Mouse (Mus musculus) megakaryocyte, embryonic 14.5 days (primary cell): ENCODE measurements at regions not wholly inside any gene's neighbourhood (a gene's known extent, or its start where the extent isn't known, plus 50 kb on each side); places are given as distances from the start of the nearest gene placed in this dataset.

Experiments
- H3K27me3 ChIP-seq: replicated peaks from 2 replicates; pipeline ENCODE3; 2012; ENCODE audit warnings: inconsistent platforms
- H3K36me3 ChIP-seq: replicated peaks from 2 replicates; pipeline ENCODE3; 2012; ENCODE audit warnings: low read length, inconsistent platforms, mixed read lengths
- H3K4me1 ChIP-seq: 2 replicates; pipeline ENCODE4 v1.6.1; 2012; ENCODE audit warnings: inconsistent platforms
- H3K4me3 ChIP-seq: replicated peaks from 2 replicates; pipeline ENCODE3; 2012; ENCODE audit warnings: moderate library complexity, mild to moderate bottlenecking, inconsistent platforms
- H3K9me3 ChIP-seq: 2 replicates; pipeline ENCODE4 v1.6.1; 2012; ENCODE audit warnings: inconsistent platforms
- FLI1 ChIP-seq: IDR thresholded peaks from 2 replicates; pipeline ENCODE4 v1.6.1; 2012; ENCODE audit warnings: low read length, inconsistent platforms, mixed read lengths
- GATA1 ChIP-seq: IDR thresholded peaks from 3 replicates; pipeline ENCODE4 v1.6.1; 2012; ENCODE audit warnings: mixed read lengths, low read length, inconsistent platforms, borderline replicate concordance

- Histone ChIP-seq H3K9me3 (peaks cover 79% of the 10 kb centered on the region), H3K4me1 (no peaks in the 10 kb centered on the region), H3K36me3 (no peaks in the 10 kb centered on the region), H3K27me3 (no peaks in the 10 kb centered on the region), H3K4me3 (no peak overlapping the region)
- TF ChIP-seq GATA1 = no peak
- no peak for TF ChIP-seq FLI1
Observed at GRCm38 (mm10) chr2:169494503-169495311, 92.8 kb downstream of the Gm11011 start.

GRCm38 (mm10) chr2:169493609-169494275, 93.8 kb downstream of the Gm11011 start:
- Histone ChIP-seq H3K9me3 (peaks cover 82% of the 10 kb centered on the region), H3K36me3 (no peaks in the 10 kb centered on the region), H3K4me3 (peak overlapping the region; percentile 5), H3K27me3 (no peaks in the 10 kb centered on the region), H3K4me1 (no peaks in the 10 kb centered on the region)
- TF ChIP-seq GATA1 (no peak), FLI1 (no peak)

GRCm38 (mm10) chr2:169483934-169484333, 103.6 kb downstream of the Gm11011 start:
- Histone ChIP-seq H3K36me3 (no peaks in the 10 kb centered on the region), H3K4me1 (no peaks in the 10 kb centered on the region), H3K4me3 (peak overlapping the region; percentile 62), H3K27me3 (no peaks in the 10 kb centered on the region), H3K9me3 (peaks cover 73% of the 10 kb centered on the region)
- TF ChIP-seq FLI1 (no peak), GATA1 (no peak)

GRCm38 (mm10) chr2:169481731-169482465, 105.6 kb downstream of the Gm11011 start:
- Histone ChIP-seq H3K4me3 (no peak overlapping the region), H3K4me1 (no peaks in the 10 kb centered on the region), H3K9me3 (peaks cover 75% of the 10 kb centered on the region), H3K36me3 (no peaks in the 10 kb centered on the region), H3K27me3 (no peaks in the 10 kb centered on the region)
- TF ChIP-seq FLI1 = no peak

GRCm38 (mm10) chr2:169474418-169475112, 113.0 kb downstream of the Gm11011 start:
- no peak overlapping the region for H3K4me3 ChIP-seq
- TF ChIP-seq FLI1 (no peak), GATA1 (no peak)
- H3K27me3 ChIP-seq = no peaks in the 10 kb centered on the region
- peaks cover 72% of the 10 kb centered on the region for H3K9me3 ChIP-seq
- no peaks in the 10 kb centered on the region for H3K4me1 ChIP-seq
- H3K36me3 ChIP-seq = no peaks in the 10 kb centered on the region

DNA sequence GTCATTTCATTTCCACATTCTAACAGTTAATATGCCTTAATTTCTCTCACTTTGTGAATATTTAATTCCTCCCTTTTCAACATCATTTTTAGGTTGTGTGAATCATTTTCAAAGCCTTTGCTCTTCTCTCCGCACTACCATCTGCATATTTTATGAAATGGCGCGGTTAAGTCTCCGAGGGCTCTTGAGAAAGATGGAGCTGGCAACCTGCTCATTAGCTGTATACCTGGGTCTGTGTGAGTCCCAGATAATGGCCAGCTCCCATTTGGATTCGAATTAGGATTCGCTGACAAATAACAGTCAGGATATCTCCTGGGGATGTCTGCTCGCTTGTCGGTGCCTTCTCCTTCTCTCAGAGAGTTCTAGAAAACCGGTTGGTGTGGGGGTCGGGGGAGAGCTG, 118.0 kb downstream of the Gm11011 start:
- no peaks in the 10 kb centered on the region for H3K36me3 ChIP-seq
- TF ChIP-seq FLI1 (no peak), GATA1 (no peak)
- no peaks in the 10 kb centered on the region for H3K27me3 ChIP-seq
- H3K4me3 ChIP-seq = no peak overlapping the region
- no peaks in the 10 kb centered on the region for H3K4me1 ChIP-seq
- H3K9me3 ChIP-seq = peaks cover 80% of the 10 kb centered on the region

GRCm38 (mm10) chr2:169467621-169468020, 119.9 kb downstream of the Gm11011 start:
- no peaks in the 10 kb centered on the region for H3K27me3 ChIP-seq

DNA sequence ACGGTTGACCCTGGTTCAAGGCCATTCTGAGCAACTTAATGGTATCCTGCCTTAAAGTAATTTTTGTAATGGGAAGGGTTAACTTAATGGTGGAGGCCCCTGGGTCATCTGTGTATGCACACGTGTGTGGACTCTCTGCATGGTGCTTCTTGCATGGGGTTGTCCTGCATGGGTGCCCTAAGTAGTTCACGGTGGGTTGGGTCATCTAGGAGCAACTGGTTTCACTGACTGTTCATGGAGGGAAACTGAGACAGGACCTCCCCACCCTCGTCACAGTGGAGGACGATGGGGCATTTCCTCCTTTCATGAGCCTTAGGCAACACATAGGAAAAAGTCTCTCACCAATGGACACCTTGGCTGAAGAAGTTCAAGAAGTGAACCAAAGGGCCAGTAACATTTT, 123.4 kb downstream of the Gm11011 start:
- H3K9me3 ChIP-seq = peaks cover 72% of the 10 kb centered on the region
- no peak overlapping the region for H3K4me3 ChIP-seq
- no peaks in the 10 kb centered on the region for H3K36me3 ChIP-seq
- TF ChIP-seq GATA1 (no peak), FLI1 (no peak)
- no peaks in the 10 kb centered on the region for H3K4me1 ChIP-seq
- H3K27me3 ChIP-seq = no peaks in the 10 kb centered on the region

More at GRCm38 (mm10) chr2:169467621-169468020, 119.9 kb downstream of the Gm11011 start:
- H3K9me3 ChIP-seq = peaks cover 79% of the 10 kb centered on the region
- no peaks in the 10 kb centered on the region for H3K36me3 ChIP-seq
- TF ChIP-seq FLI1 (no peak), GATA1 (no peak)
- no peak overlapping the region for H3K4me3 ChIP-seq
- no peaks in the 10 kb centered on the region for H3K4me1 ChIP-seq

- Histone ChIP-seq H3K27me3 (no peaks in the 10 kb centered on the region), H3K4me1 (no peaks in the 10 kb centered on the region), H3K9me3 (peaks cover 68% of the 10 kb centered on the region), H3K4me3 (no peak overlapping the region), H3K36me3 (no peaks in the 10 kb centered on the region)
- TF ChIP-seq GATA1 (no peak), FLI1 (no peak)
Observed at GRCm38 (mm10) chr2:169461491-169462039, 126.0 kb downstream of the Gm11011 start.
